13 mouse cellular contexts compared by ENCODE assay signal in genomic region chr19:41816410-41816809, GRCm38 (mm10).
"Had no signal": no experiment of that assay in that cellular context is flagged by ENCODE, and none has a peak within 500 bp of the region (broad histone marks: within the 10 kb centered on the region; RNA-seq: fewer than 3 reads in every experiment).

No protein-coding gene starts in this region.

- H3K9ac ChIP-seq: kidney, embryonic 15.5 days; liver, embryonic 12.5 days; midbrain, embryonic 12.5 days; neural tube, embryonic 13.5 days had no signal

- H3K27me3 ChIP-seq: kidney, embryonic 15.5 days; liver, embryonic 12.5 days; neural tube, embryonic 13.5 days had no signal

- H3K4me1 ChIP-seq: midbrain, embryonic 12.5 days; neural tube, embryonic 13.5 days had no signal

- H3K9me3 ChIP-seq: kidney, embryonic 15.5 days; limb, embryonic 10.5 days; liver, embryonic 12.5 days; neural tube, embryonic 13.5 days had no signal

- H3K36me3 ChIP-seq: kidney, embryonic 15.5 days; limb, embryonic 10.5 days; liver, embryonic 12.5 days; midbrain, embryonic 12.5 days; neural tube, embryonic 13.5 days had no signal

- DNase-seq: kidney, adult 18-20 months; kidney, postnatal 14 days; retina, postnatal 1 day; right cerebral cortex, postnatal 4 days; thymus, postnatal 36 days had no signal

- H3K4me2 ChIP-seq: kidney, embryonic 15.5 days; liver, embryonic 12.5 days; midbrain, embryonic 12.5 days; neural tube, embryonic 13.5 days had no signal

- H3K27ac ChIP-seq: kidney, embryonic 15.5 days; left cerebral cortex, adult 2 months; liver, embryonic 12.5 days; macrophage; midbrain, embryonic 12.5 days; neural tube, embryonic 13.5 days had no signal

- ATAC-seq: liver, embryonic 12.5 days; midbrain, embryonic 16.5 days had no signal

- H3K4me3 ChIP-seq: kidney, embryonic 15.5 days; left cerebral cortex, adult 2 months; limb, embryonic 10.5 days; liver, embryonic 12.5 days; midbrain, embryonic 12.5 days; neural tube, embryonic 13.5 days had no signal
